Mouse (Mus musculus): ENCODE measurements around the gene Lyar. TPM values are rescaled to one million over a fixed set of nuclear protein-coding genes. Genes with fewer than 3 reads are reported as not detected.
A peak's percentile ranks its signal among the peaks of the same experiment; 100 is the strongest.

The Lyar gene
- polyA plus RNA-seq, 1 experiment: 33.8 TPM

DNA sequence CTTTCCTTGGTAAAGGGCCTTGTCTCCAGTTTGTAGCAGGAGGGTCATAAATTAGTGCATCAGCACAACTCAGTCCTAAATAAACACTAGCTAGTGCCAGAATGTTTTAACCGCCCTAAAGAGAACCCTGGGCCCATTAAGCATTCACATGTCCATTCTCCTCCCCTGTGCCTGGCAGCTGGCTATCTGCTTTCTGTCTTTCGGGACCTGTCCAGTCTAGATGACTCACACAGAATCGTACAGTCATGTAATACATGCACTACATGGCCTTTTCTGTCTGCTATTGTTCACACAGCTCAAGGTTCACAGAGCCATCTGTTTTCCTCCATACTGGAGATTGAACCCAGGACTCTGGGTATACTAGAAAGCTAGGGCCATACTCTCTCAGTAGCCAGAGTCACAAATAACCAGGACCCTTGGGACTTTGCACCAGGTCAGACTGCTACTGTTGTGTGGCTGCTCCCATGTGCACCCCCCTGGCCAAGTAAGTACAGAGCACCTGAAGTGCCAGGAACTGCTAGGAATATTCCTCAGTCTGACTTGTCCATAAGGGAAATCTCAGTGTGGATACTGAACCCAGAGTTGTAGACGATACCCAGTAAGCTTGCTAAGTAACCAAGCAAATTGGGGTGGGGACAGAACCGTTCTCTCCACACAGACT lies 23.3 kb upstream of the Lyar start:
- no peak overlapping the region for H3K4me3 ChIP-seq (replicated peaks; ENCODE audit: control insufficient read depth, low read depth, low read length)
- 78% methylated on average over 5 of the region's 5 CpGs for WGBS
- no peaks in the 10 kb centered on the region for H3K4me1 ChIP-seq (ENCODE audit: control insufficient read depth, insufficient read depth, low read length)
- no peak overlapping the region for H3K27ac ChIP-seq (ENCODE audit: control insufficient read depth, insufficient read depth, low read depth, low read length, poor library complexity)
- TF ChIP-seq CTCF (IDR thresholded peaks at IDR 0.05; ENCODE audit: control insufficient read depth, insufficient read depth, low read length): 0 out of 2 replicates have a peak, but pooled peaks have one; percentile 4
- no peak for TF ChIP-seq POLR2A (IDR thresholded peaks at IDR 0.05; ENCODE audit: borderline replicate concordance, control insufficient read depth, low read depth, low read length)

- H3K4me3 ChIP-seq (replicated peaks; ENCODE audit: control insufficient read depth, low read depth, low read length): no peak overlapping the region
- WGBS: 26% methylated on average over 7 of the region's 7 CpGs
- H3K4me1 ChIP-seq (ENCODE audit: control insufficient read depth, insufficient read depth, low read length): no peaks in the 10 kb centered on the region
- TF ChIP-seq CTCF (IDR thresholded peaks at IDR 0.05; ENCODE audit: control insufficient read depth, insufficient read depth, low read length): peak; percentile 85
- TF ChIP-seq POLR2A (IDR thresholded peaks at IDR 0.05; ENCODE audit: borderline replicate concordance, control insufficient read depth, low read depth, low read length): no peak
- no peak overlapping the region for H3K27ac ChIP-seq (ENCODE audit: control insufficient read depth, insufficient read depth, low read depth, low read length, poor library complexity)
Measured at GRCm38 (mm10) chr5:38197482-38197823, 22.8 kb upstream of the Lyar start.

DNA sequence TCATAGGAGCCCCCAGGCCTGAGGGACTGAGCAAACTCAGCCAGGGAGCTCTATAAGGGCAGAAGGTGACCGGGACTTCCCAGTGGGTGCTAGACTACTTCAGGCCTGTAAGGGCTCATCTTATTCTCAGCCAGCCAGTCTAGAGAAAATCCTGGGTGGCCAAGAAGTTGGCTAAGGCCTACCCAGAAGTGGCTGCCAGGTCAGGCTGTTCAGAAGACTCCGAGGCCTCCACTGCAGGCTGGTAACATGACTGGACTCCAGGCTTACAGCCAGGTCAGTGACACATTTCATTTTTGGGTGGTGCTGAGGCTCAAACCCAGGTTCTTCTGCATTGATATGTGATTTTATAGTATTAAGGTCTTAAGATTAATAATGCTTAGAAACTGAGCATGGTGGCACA lies 20.6 kb upstream of the Lyar start:
- no peaks in the 10 kb centered on the region for H3K4me1 ChIP-seq (ENCODE audit: control insufficient read depth, insufficient read depth, low read length)
- no peak overlapping the region for H3K27ac ChIP-seq (ENCODE audit: control insufficient read depth, insufficient read depth, low read depth, low read length, poor library complexity)
- 86% methylated on average over 2 of the region's 2 CpGs for WGBS
- no peak for TF ChIP-seq CTCF (IDR thresholded peaks at IDR 0.05; ENCODE audit: control insufficient read depth, insufficient read depth, low read length)
- TF ChIP-seq POLR2A (IDR thresholded peaks at IDR 0.05; ENCODE audit: borderline replicate concordance, control insufficient read depth, low read depth, low read length): no peak
- no peak overlapping the region for H3K4me3 ChIP-seq (replicated peaks; ENCODE audit: control insufficient read depth, low read depth, low read length)

DNA sequence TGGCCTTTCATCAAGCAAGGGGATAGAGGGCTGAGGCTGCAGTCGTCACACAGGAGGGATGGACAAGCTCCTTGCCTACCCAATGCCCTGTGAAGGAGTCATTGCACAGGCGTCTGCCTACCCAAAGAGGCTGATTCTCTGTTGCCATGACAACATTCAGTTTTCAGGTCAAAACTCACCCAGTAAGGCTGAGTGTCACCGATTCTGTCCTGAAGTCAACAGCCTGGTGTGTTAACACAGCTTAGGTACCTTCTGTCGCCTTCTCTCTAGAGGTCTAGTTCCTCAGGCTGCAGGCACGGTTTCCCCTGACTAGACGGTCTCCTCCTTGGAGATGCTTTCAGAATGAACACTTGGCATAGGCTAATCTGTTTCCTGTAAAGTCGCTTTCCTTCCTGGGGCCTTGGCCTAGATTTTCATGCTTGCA lies 15.0 kb upstream of the Lyar start:
- Histone ChIP-seq H3K27ac (ENCODE audit: control insufficient read depth, insufficient read depth, low read depth, low read length, poor library complexity) (no peak overlapping the region), H3K4me3 (replicated peaks; ENCODE audit: control insufficient read depth, low read depth, low read length) (no peak overlapping the region), H3K4me1 (ENCODE audit: control insufficient read depth, insufficient read depth, low read length) (no peaks in the 10 kb centered on the region)
- 78% methylated on average over 7 of the region's 7 CpGs for WGBS
- TF ChIP-seq POLR2A (IDR thresholded peaks at IDR 0.05; ENCODE audit: borderline replicate concordance, control insufficient read depth, low read depth, low read length): no peak
- no peak for TF ChIP-seq CTCF (IDR thresholded peaks at IDR 0.05; ENCODE audit: control insufficient read depth, insufficient read depth, low read length)

DNA sequence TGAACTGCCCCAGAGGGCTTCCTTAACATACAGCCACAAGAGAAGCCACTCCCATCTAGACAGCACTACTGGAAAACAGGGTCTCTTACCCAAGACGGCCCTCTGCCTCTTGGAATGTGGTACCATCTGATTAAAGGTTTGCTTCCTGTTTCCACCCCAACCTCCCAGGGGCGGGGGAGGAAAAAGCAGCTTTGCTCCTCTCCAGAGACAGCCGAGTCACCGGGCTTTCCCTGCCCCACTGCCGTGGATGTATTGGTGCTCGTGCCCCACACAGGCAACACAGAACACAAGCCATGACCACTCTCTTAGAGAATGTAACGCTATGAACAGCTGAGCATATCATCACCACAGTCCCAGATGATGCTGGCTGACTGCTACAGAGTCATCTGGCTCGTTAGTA lies 11.3 kb upstream of the Lyar start:
- WGBS: 60% methylated on average over 8 of the region's 8 CpGs
- no peak for TF ChIP-seq CTCF (IDR thresholded peaks at IDR 0.05; ENCODE audit: control insufficient read depth, insufficient read depth, low read length)
- TF ChIP-seq POLR2A (IDR thresholded peaks at IDR 0.05; ENCODE audit: borderline replicate concordance, control insufficient read depth, low read depth, low read length): no peak
- H3K27ac ChIP-seq (ENCODE audit: control insufficient read depth, insufficient read depth, low read depth, low read length, poor library complexity): no peak overlapping the region
- H3K4me1 ChIP-seq (ENCODE audit: control insufficient read depth, insufficient read depth, low read length): no peaks in the 10 kb centered on the region
- no peak overlapping the region for H3K4me3 ChIP-seq (replicated peaks; ENCODE audit: control insufficient read depth, low read depth, low read length)

DNA sequence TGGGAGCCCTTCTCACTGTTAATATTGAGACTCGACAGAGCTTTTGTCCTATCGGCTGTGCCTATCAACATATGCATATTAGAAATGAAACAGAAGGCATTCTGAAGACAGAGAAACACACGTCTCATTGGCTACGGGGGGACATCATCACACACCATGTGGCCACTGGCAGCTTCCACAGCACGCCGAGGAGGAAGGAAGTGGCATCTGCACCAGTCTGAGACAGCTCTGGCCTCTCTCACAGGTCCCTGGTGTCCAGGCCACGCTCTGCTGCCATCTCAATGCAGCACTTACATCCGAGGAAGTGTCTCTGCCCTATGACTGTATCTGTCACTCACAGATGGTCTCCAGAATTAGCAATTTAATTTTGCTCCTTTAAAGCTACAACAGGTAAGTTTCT lies 8.6 kb upstream of the Lyar start:
- H3K27ac ChIP-seq (ENCODE audit: control insufficient read depth, insufficient read depth, low read depth, low read length, poor library complexity): no peak overlapping the region
- TF ChIP-seq CTCF (IDR thresholded peaks at IDR 0.05; ENCODE audit: control insufficient read depth, insufficient read depth, low read length) (no peak), POLR2A (IDR thresholded peaks at IDR 0.05; ENCODE audit: borderline replicate concordance, control insufficient read depth, low read depth, low read length) (no peak)
- 37% methylated on average over 8 of the region's 8 CpGs for WGBS
- no peak overlapping the region for H3K4me3 ChIP-seq (replicated peaks; ENCODE audit: control insufficient read depth, low read depth, low read length)
- no peaks in the 10 kb centered on the region for H3K4me1 ChIP-seq (ENCODE audit: control insufficient read depth, insufficient read depth, low read length)

GRCm38 (mm10) chr5:38213009-38213408 lies 7.3 kb upstream of the Lyar start:
- Histone ChIP-seq H3K4me1 (ENCODE audit: control insufficient read depth, insufficient read depth, low read length) (no peaks in the 10 kb centered on the region), H3K4me3 (replicated peaks; ENCODE audit: control insufficient read depth, low read depth, low read length) (no peak overlapping the region), H3K27ac (ENCODE audit: control insufficient read depth, insufficient read depth, low read depth, low read length, poor library complexity) (no peak overlapping the region)
- 94% methylated on average over 6 of the region's 6 CpGs for WGBS
- TF ChIP-seq POLR2A (IDR thresholded peaks at IDR 0.05; ENCODE audit: borderline replicate concordance, control insufficient read depth, low read depth, low read length): no peak
- no peak for TF ChIP-seq CTCF (IDR thresholded peaks at IDR 0.05; ENCODE audit: control insufficient read depth, insufficient read depth, low read length)

DNA sequence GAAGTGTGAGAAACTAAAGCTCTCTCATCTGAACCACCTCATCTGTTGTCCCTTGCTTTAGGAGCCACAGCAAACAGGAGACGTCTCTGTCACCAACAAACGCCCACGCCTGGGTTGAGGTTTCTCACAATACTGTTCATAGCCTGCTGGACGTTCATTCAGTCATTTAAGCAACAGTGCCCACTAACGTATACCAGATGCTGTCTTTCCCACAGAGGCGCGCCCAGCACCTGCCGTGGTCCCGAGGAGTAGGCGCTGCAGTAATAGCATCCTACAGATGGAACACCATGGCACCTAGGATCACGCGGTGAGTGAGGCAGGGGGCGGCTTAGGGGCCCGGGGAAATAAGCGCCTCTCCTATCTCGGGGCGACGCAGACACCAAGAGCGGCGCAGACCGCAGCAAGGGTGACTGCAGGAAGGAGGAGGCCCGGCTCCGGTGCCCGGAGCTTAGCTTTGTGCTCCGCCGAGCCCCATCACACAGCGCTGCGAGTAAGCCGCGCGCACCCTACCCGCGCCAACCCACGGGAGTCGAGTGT lies 431 bp upstream of the Lyar start:
- Histone ChIP-seq H3K4me1 (ENCODE audit: control insufficient read depth, insufficient read depth, low read length) (peaks cover 2% of the 10 kb centered on the region), H3K4me3 (replicated peaks; ENCODE audit: control insufficient read depth, low read depth, low read length) (peak overlapping the region; percentile 96), H3K27ac (ENCODE audit: control insufficient read depth, insufficient read depth, low read depth, low read length, poor library complexity) (peak overlapping the region; percentile 73)
- TF ChIP-seq POLR2A (IDR thresholded peaks at IDR 0.05; ENCODE audit: borderline replicate concordance, control insufficient read depth, low read depth, low read length) (no peak), CTCF (IDR thresholded peaks at IDR 0.05; ENCODE audit: control insufficient read depth, insufficient read depth, low read length) (no peak)
- WGBS: 2% methylated on average over 35 of the region's 35 CpGs
